Mouse (Mus musculus): ENCODE measurements around the gene Cntnap1. TPM values are rescaled to one million over a fixed set of nuclear protein-coding genes. Genes with fewer than 3 reads are reported as not detected.

Gene Cntnap1
- polyA plus RNA-seq, 1 experiment from 2014 or later: 3.8 TPM

DNA sequence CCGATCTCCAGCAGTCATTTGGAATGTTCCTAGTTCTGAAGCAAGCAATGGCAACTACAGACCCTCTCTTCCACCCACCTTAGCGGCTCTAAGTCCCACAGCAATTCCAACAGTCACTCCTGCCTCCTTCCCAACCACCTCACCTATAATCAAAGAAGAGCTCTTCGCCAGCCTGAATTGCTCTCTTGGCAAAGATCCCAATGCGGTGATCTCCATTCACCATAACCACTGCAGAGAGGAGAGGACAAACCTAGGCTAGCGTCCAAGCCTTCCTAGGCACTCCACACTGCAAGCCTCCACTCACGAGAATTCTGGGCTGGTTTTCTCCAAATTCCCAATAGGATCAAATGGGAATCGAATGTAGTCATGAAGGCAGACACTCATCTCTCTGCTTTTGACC, 22.8 kb downstream of the Cntnap1 start:
- Histone ChIP-seq H3K36me3 (replicated peaks) (peaks cover 13% of the 10 kb centered on the region), H3K4me1 (peaks cover 17% of the 10 kb centered on the region)
- no peak for ATAC-seq (replicated peaks)

GRCm38 (mm10) chr11:101194137-101194536, 23.8 kb downstream of the Cntnap1 start:
- Histone ChIP-seq H3K4me3 (no peak overlapping the region), H3K9ac (no peak overlapping the region), H3K27ac (no peak overlapping the region), H3K36me3 (replicated peaks) (peaks cover 23% of the 10 kb centered on the region), H3K4me1 (peaks cover 17% of the 10 kb centered on the region), H3K4me2 (no peak overlapping the region), H3K9me3 (no peaks in the 10 kb centered on the region), H3K27me3 (replicated peaks) (no peaks in the 10 kb centered on the region)
- ATAC-seq (replicated peaks): no peak
- WGBS: 80% methylated on average over 5 of the region's 5 CpGs

More for the DNA sequence above, 22.8 kb downstream of the Cntnap1 start:
- H3K27me3 ChIP-seq (replicated peaks): no peaks in the 10 kb centered on the region
- no peak overlapping the region for H3K4me3 ChIP-seq
- 82% methylated on average over 7 of the region's 7 CpGs for WGBS
- H3K9ac ChIP-seq: no peak overlapping the region
- H3K27ac ChIP-seq: no peak overlapping the region
- no peaks in the 10 kb centered on the region for H3K9me3 ChIP-seq
- no peak overlapping the region for H3K4me2 ChIP-seq

DNA sequence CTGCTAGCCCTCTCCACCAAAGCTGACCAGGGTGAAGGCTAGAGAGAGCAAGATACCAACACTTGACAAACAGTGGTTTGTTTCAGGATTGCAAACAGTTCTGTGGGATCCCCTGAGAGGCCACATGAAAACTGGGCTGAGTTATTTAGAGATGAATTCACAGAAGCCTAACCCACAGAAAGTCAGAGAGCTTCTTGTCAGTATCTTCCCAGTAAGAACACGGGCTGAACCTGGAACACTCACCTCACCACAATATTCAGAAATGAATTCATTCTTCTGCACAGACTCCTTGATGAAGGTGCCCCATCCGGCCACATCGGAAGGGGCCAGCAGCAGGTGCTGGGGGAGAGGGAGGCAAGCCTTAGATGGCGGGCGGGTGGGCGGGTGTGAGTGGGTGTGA, 24.3 kb downstream of the Cntnap1 start:
- no peak overlapping the region for H3K4me3 ChIP-seq
- 90% methylated on average over 6 of the region's 6 CpGs for WGBS
- no peak overlapping the region for H3K27ac ChIP-seq
- H3K4me2 ChIP-seq: no peak overlapping the region
- no peak overlapping the region for H3K9ac ChIP-seq
- peaks cover 27% of the 10 kb centered on the region for H3K36me3 ChIP-seq (replicated peaks)
- no peaks in the 10 kb centered on the region for H3K27me3 ChIP-seq (replicated peaks)
- H3K4me1 ChIP-seq: peaks cover 12% of the 10 kb centered on the region
- H3K9me3 ChIP-seq: no peaks in the 10 kb centered on the region
- ATAC-seq (replicated peaks): no peak

DNA sequence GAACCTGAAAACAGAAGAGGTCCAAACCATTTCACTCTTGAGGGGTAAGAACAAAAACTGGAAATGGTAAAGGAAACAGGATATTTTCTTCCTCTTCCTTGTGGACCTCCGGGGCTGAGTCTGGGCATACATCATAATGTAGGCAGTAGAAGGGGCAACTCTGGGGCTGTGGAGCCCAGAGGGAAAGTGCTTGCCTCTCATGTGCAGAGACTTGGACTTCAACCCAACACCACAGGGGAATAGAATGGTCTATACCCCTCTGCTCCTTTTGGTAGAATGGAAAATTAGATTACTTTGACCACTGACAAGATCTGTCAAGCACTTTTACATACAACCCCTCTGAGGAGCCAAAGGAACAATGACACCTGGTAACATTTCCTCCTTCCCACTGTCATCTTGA, 24.8 kb downstream of the Cntnap1 start:
- Histone ChIP-seq H3K9ac (no peak overlapping the region), H3K27me3 (replicated peaks) (no peaks in the 10 kb centered on the region), H3K27ac (no peak overlapping the region), H3K4me1 (peaks cover 7% of the 10 kb centered on the region), H3K9me3 (no peaks in the 10 kb centered on the region), H3K4me3 (no peak overlapping the region), H3K36me3 (replicated peaks) (peaks cover 29% of the 10 kb centered on the region), H3K4me2 (no peak overlapping the region)
- 93% methylated on average over 1 of the region's 1 CpGs for WGBS
- no peak for ATAC-seq (replicated peaks)

DNA sequence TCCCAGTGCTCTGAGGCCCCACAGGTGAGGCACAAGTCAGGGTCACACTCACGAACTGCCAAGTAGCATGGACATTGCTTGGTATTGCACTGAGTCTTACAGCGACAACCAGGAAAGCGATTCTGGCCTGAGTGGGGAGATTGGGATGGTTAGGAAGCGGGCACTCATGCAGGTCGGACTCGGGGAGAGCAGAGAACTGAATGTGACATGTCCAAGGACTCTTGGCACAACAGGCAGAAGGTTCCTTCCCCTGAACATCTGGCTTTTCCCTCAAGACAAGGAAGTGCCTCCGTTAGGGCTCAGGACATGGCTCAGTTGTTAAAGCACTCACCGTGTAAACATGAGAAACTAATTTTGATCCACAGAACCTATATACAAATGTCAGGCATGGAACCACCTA, 25.2 kb downstream of the Cntnap1 start:
- H3K36me3 ChIP-seq (replicated peaks): peaks cover 31% of the 10 kb centered on the region
- ATAC-seq (replicated peaks): no peak
- 93% methylated on average over 8 of the region's 8 CpGs for WGBS
- peaks cover 3% of the 10 kb centered on the region for H3K4me1 ChIP-seq
- H3K9me3 ChIP-seq: no peaks in the 10 kb centered on the region
- no peak overlapping the region for H3K4me2 ChIP-seq
- no peak overlapping the region for H3K27ac ChIP-seq
- no peak overlapping the region for H3K9ac ChIP-seq
- no peak overlapping the region for H3K4me3 ChIP-seq
- no peaks in the 10 kb centered on the region for H3K27me3 ChIP-seq (replicated peaks)

GRCm38 (mm10) chr11:101196175-101196574, 25.9 kb downstream of the Cntnap1 start:
- no peak overlapping the region for H3K27ac ChIP-seq
- H3K36me3 ChIP-seq (replicated peaks): peaks cover 31% of the 10 kb centered on the region
- no peaks in the 10 kb centered on the region for H3K9me3 ChIP-seq
- 92% methylated on average over 8 of the region's 8 CpGs for WGBS
- no peak for ATAC-seq (replicated peaks)
- no peak overlapping the region for H3K9ac ChIP-seq
- H3K4me1 ChIP-seq: no peaks in the 10 kb centered on the region
- H3K4me3 ChIP-seq: no peak overlapping the region
- H3K27me3 ChIP-seq (replicated peaks): no peaks in the 10 kb centered on the region
- H3K4me2 ChIP-seq: no peak overlapping the region

- no peak overlapping the region for H3K9ac ChIP-seq
- ATAC-seq (replicated peaks): no peak
- no peaks in the 10 kb centered on the region for H3K9me3 ChIP-seq
- H3K27ac ChIP-seq: no peak overlapping the region
- H3K4me2 ChIP-seq: no peak overlapping the region
- H3K4me3 ChIP-seq: no peak overlapping the region
- peaks cover 39% of the 10 kb centered on the region for H3K36me3 ChIP-seq (replicated peaks)
- H3K27me3 ChIP-seq (replicated peaks): no peaks in the 10 kb centered on the region
- H3K4me1 ChIP-seq: no peaks in the 10 kb centered on the region
- WGBS: 92% methylated on average over 3 of the region's 3 CpGs
Measured at GRCm38 (mm10) chr11:101199555-101199954, 29.2 kb downstream of the Cntnap1 start.

GRCm38 (mm10) chr11:101200986-101201385, 30.7 kb downstream of the Cntnap1 start:
- Histone ChIP-seq H3K36me3 (replicated peaks) (peaks cover 38% of the 10 kb centered on the region), H3K4me1 (no peaks in the 10 kb centered on the region), H3K4me3 (no peak overlapping the region), H3K4me2 (no peak overlapping the region), H3K9ac (no peak overlapping the region), H3K27ac (no peak overlapping the region), H3K9me3 (no peaks in the 10 kb centered on the region), H3K27me3 (replicated peaks) (no peaks in the 10 kb centered on the region)
- 22% methylated on average over 7 of the region's 7 CpGs for WGBS
- no peak for ATAC-seq (replicated peaks)

GRCm38 (mm10) chr11:101211970-101212369, 41.6 kb downstream of the Cntnap1 start:
- no peak for ATAC-seq (replicated peaks)
- 39% methylated on average over 3 of the region's 3 CpGs for WGBS
- Histone ChIP-seq H3K4me2 (no peak overlapping the region), H3K27ac (no peak overlapping the region), H3K36me3 (replicated peaks) (peaks cover 17% of the 10 kb centered on the region; the same call in 1 of the 2 replicates), H3K27me3 (replicated peaks) (no peaks in the 10 kb centered on the region), H3K9me3 (no peaks in the 10 kb centered on the region), H3K4me1 (no peaks in the 10 kb centered on the region), H3K4me3 (no peak overlapping the region), H3K9ac (no peak overlapping the region)

DNA sequence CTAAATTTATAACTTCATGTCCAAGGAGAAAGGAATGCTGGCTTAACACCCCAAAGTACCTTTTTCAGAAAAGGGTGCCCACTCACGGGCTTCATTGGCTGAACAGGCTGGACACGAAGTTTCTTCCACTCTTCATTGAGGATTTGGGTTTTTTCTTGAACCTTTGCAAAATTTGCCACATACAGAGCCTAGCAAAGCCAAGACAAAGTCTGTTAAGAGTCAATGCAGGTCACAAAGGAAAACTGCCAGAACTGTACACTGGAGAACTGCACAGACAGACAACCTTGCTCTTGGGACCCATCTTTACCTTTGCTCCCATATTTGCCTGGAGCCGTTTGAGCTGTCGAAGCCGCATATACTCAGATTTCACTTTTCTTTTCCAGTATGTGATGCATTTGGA, 46.6 kb downstream of the Cntnap1 start:
- H3K9me3 ChIP-seq: no peaks in the 10 kb centered on the region
- H3K4me2 ChIP-seq: no peak overlapping the region
- H3K36me3 ChIP-seq (replicated peaks): peaks cover 14% of the 10 kb centered on the region; the same call in 1 of the 2 replicates
- H3K4me1 ChIP-seq: no peaks in the 10 kb centered on the region
- WGBS: 92% methylated on average over 5 of the region's 5 CpGs
- H3K27me3 ChIP-seq (replicated peaks): no peaks in the 10 kb centered on the region
- no peak for ATAC-seq (replicated peaks)
- H3K9ac ChIP-seq: no peak overlapping the region
- H3K4me3 ChIP-seq: no peak overlapping the region
- H3K27ac ChIP-seq: no peak overlapping the region

DNA sequence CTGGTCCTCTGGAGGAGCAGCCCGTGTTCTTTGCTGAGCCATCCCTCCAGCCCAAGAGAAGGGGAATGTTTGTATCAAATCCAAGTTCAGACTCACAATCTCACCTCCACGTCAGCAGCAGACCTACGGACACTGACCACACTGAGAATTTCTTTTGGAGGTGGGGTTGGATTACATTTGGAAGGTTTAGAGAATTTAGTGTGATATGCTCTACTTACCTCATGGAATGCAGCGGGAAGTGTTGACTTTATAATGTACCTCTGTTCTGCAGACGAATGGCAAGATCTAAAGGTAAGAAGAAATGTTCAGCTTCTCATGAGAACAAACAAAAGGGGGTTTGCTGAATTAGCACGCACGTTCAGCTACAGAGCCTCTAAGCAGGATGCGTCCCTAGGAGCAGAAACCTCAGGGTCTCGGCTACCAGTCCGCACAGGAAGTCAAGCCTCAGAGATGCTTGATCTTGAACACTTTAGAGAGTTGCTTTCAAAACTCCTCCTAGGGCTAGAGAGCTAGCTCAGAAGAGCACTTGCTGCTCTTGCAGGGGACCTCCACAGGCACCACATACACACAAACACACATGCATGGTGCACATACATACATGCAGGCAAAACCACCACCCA, 48.2 kb downstream of the Cntnap1 start:
- Histone ChIP-seq H3K4me2 (no peak overlapping the region), H3K9ac (no peak overlapping the region), H3K27me3 (replicated peaks) (no peaks in the 10 kb centered on the region), H3K4me1 (no peaks in the 10 kb centered on the region), H3K27ac (no peak overlapping the region), H3K36me3 (replicated peaks) (peaks cover 13% of the 10 kb centered on the region; the same call in 1 of the 2 replicates), H3K4me3 (no peak overlapping the region), H3K9me3 (no peaks in the 10 kb centered on the region)
- ATAC-seq (replicated peaks): no peak
- 86% methylated on average over 10 of the region's 10 CpGs for WGBS

GRCm38 (mm10) chr11:101220853-101221252, 50.5 kb downstream of the Cntnap1 start:
- Histone ChIP-seq H3K27me3 (replicated peaks) (no peaks in the 10 kb centered on the region), H3K4me2 (no peak overlapping the region), H3K4me3 (no peak overlapping the region), H3K9ac (no peak overlapping the region), H3K36me3 (replicated peaks) (0 out of 2 replicates have a peak, but pooled peaks cover 4% of the 10 kb centered on the region), H3K4me1 (peaks cover 7% of the 10 kb centered on the region), H3K27ac (no peak overlapping the region), H3K9me3 (no peaks in the 10 kb centered on the region)
- ATAC-seq (replicated peaks): no peak
- WGBS: 63% methylated on average over 2 of the region's 2 CpGs

- H3K27me3 ChIP-seq (replicated peaks): no peaks in the 10 kb centered on the region
- no peak overlapping the region for H3K27ac ChIP-seq
- H3K9me3 ChIP-seq: no peaks in the 10 kb centered on the region
- no peak overlapping the region for H3K9ac ChIP-seq
- H3K4me3 ChIP-seq: no peak overlapping the region
- WGBS: 91% methylated on average over 8 of the region's 8 CpGs
- H3K4me2 ChIP-seq: no peak overlapping the region
- H3K36me3 ChIP-seq (replicated peaks): 0 out of 2 replicates have a peak, but pooled peaks cover 4% of the 10 kb centered on the region
- H3K4me1 ChIP-seq: peaks cover 7% of the 10 kb centered on the region
- no peak for ATAC-seq (replicated peaks)
Measured at GRCm38 (mm10) chr11:101221306-101221986, 51.1 kb downstream of the Cntnap1 start.
